Mouse (Mus musculus): ENCODE data around the gene Snrpa. TPM values are rescaled to one million over a fixed set of nuclear protein-coding genes. Genes with fewer than 3 reads are reported as not detected.

Gene Snrpa
- total RNA-seq, 2 experiments from 2014 or later: 40.1 to 40.2 TPM

DNA sequence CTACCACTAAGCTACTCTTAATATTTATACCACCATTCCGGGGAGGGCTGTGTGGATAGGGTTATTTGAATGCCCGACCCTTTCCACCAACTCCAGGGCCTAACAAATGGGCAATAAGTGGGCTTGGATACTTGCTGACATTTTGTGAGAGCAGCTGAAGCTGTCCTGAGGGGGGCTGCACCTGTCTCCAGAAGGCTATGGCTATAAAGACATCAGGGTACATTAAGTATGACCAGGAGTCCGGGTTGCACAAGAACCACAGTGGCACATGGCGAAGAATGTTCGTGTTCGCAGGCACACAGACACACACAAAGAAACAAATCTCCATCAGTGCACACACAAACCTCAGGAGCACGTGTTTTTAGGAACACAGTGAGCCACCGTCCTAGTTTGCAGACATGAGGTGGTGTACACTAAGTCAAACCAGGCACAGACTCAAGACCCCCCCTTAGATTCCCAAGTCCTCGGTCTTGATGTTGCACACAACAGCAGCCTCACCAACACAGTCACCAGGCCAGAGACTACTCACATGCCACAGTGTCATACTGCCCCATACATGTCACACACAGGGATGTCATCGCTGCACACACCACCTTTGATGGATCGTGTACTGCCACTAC is 28.5 kb downstream of the Snrpa start:
- no peak for DNase-seq

- DNase-seq: peak; percentile 96 to 97
These were observed 29.2 kb downstream of the Snrpa start, which contains the start of gene Egln2 for GRCm38 (mm10) chr7:27166614-27167474. Egln2 (minus strand) TSS chr7:27166802.

- peak; percentile 90 to 94 for DNase-seq
These were observed 29.9 kb downstream of the Snrpa start for GRCm38 (mm10) chr7:27166229-27166613.

DNA sequence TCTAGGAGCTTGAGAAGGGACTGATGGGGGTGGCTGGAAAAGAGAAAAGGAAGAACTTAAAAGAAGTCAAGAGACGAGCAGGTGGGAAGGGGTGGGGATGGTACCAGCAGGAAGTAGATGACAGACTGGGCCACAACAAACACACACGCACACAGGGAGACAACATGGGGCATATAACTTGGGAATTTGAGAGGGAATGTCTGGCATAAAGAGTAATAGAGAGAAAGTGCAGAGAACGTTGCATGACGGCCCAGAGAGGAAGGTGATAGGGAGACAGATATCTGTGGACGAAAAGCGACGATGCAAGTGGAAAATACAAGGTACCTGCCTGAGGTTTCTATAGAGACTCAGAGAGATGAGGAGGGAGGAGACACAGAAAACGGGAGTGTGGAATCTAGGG is 30.4 kb downstream of the Snrpa start:
- peak in 1 of 2 experiments; percentile 31 for DNase-seq

DNA sequence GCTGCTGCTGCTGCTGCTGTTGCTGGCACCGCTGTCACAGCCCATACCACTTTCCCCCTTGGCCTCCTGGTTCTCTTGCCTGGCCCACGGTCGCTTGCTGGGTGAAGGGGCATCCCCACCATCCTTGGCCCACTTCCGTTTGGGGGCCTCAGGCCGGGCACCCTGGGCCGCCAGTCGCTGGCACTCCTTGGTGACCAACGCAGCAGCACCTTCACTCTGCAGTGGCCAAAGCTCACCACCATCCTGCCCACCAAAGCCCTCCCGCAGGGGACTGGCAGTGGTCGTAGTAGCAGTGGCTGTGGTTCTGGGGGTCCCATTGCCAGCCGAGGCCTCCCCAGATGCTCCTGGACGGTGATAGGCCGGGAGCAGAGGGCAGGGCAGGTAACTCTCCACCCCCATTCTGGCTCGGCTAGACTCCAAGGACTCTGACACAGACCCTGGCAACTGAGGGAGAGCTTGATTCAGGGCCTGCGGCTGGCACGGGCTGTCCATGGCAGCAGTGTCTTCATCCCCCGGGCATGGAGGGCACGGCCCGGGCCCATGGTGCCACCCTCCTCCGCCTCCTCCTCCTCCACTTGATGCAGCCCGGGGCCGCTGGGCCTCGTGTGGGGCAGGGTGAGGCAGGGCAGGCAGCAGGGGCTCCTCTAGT is 30.9 kb downstream of the Snrpa start:
- DNase-seq: peak in 1 of 2 experiments; percentile 35

- DNase-seq: peak in 1 of 2 experiments; percentile 21
These were observed 31.7 kb downstream of the Snrpa start for GRCm38 (mm10) chr7:27164112-27164947.

- DNase-seq: no peak
These were observed 32.6 kb downstream of the Snrpa start for GRCm38 (mm10) chr7:27163450-27163805.

GRCm38 (mm10) chr7:27162780-27163449 is 33.2 kb downstream of the Snrpa start:
- no peak for DNase-seq

DNA sequence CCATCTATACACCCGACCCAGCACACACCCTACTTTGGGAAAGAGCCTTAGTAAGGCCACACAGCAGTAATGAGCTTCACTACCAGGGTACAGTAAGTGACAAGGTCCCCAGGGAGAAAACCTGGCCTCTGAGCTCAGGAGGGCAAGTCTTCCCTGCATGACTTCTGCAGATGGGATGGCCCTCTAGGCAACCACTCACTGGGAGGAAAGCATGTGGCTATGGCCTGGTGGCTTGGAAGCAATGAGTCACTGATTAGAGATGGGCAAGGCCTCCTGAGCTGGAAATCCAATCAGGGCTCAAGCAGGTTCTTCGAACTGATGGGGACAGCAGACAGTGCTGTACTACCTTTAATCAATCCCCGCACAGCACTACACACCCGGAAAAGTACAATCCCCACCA is 34.3 kb downstream of the Snrpa start:
- peak in 1 of 2 experiments; percentile 61 for DNase-seq

GRCm38 (mm10) chr7:27160921-27161320 is 35.1 kb downstream of the Snrpa start:
- DNase-seq: no peak

DNA sequence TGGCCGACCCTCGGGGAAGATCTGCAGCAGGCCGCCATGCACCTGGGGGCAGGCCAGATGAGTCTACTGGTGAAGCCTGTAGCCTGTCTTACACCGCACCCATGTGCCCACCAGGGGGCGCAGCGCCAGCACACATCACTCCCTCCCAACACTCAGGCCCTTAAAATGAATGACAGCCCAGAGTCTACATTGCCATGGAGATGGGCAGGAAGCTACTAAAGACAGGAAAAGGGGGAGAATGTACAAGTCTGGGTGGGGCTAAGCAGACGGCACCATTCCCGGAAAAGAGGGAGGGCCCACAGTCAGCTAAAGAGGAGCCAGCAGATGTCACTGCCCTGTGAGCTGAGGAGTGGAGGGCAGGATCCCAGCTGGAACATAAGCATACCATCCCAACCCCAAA is 36.2 kb downstream of the Snrpa start:
- DNase-seq: peak; percentile 89 to 93

- DNase-seq: no peak
These were observed 36.8 kb downstream of the Snrpa start for GRCm38 (mm10) chr7:27159256-27159655.

- DNase-seq: no peak
These were observed 37.9 kb downstream of the Snrpa start for GRCm38 (mm10) chr7:27158171-27158570.

DNA sequence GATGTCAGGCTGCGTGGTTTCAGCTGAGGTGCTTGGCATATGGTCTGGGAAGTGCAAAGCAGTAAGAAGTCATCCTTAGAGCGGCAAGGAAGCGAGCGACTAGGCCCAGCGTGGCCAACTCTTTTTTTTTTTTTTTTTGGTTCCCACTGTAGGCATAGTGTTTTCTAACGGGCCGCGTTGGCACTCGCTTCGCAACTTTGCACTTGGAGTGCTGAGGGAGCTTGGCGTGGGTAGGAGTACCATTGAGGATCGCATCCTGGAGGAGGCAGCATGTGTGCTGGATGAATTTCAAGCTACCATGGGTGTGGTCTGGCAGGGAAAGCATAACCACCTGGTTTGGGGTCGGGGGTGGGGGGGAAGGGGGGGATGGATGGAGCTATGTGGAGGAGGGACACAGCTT is 40.1 kb downstream of the Snrpa start:
- DNase-seq: no peak

GRCm38 (mm10) chr7:27153205-27153764 is 42.8 kb downstream of the Snrpa start, which contains the start of gene Cyp2t4:
Cyp2t4 (plus strand) TSS chr7:27153714.
- peak; percentile 53 to 82 for DNase-seq

Small RNAs within 50 kb of the gene (microRNA-seq; reads per million reads assigned to microRNA genes)
- 0 to 0.27 reads per million in 2 experiments for gene Mir1191
- 0 reads per million in 2 experiments for gene Mir3101

Other genes with a start within 250 kb of the Snrpa start
- not detected for gene Cyp2a12, start 167.2 kb downstream of the Snrpa start, total RNA-seq (2021)
- gene Cyp2f2, start 76.4 kb downstream of the Snrpa start, total RNA-seq (2021): 10 to 100 TPM in 1 of 2 experiments, under 1 TPM in 1; 0.92 to 47.3 TPM
- gene Cyp2t4, start 42.6 kb downstream of the Snrpa start, total RNA-seq (2021): not detected
- 10 to 100 TPM; 58.6 to 60.1 TPM for gene Egln2, start 29.5 kb downstream of the Snrpa start, total RNA-seq (2021)
- gene Rab4b, start 17.4 kb downstream of the Snrpa start, total RNA-seq (2021): 10 to 100 TPM; 10.5 to 11.6 TPM
- gene Gm21983, start 15.2 kb downstream of the Snrpa start, total RNA-seq (2021): not detected
- gene Mia, start 15.1 kb downstream of the Snrpa start, total RNA-seq (2021): under 1 TPM in 1 of 2 experiments, not detected in 1; 0.57 TPM
- gene BC024978, start 490 bp downstream of the Snrpa start, total RNA-seq (2021): 10 to 100 TPM; 10.8 to 15.7 TPM
- 1 to 10 TPM; 4.6 TPM for gene Itpkc, start 32.4 kb upstream of the Snrpa start, total RNA-seq (2021)
- gene Coq8b, start 36.8 kb upstream of the Snrpa start, total RNA-seq (2021): 10 to 100 TPM in 1 of 2 experiments, 1 to 10 TPM in 1; 9.8 to 11.3 TPM
- gene Numbl, start 62.2 kb upstream of the Snrpa start, total RNA-seq (2021): 1 to 10 TPM; 2.4 to 3.3 TPM
- 100 to 1,000 TPM; 185 to 206 TPM for gene Ltbp4, start 141.4 kb upstream of the Snrpa start, total RNA-seq (2021)
- 1 to 10 TPM; 5.6 to 6.3 TPM for gene Shkbp1, start 159.7 kb upstream of the Snrpa start, total RNA-seq (2021)
- not detected for gene Gm20479, start 161.1 kb upstream of the Snrpa start, total RNA-seq (2021)